Mouse (Mus musculus) ES-CJ7 (cell line): ENCODE data around the gene Tbc1d24.

Experiments
- DNase-seq: peaks from one replicate; pipeline ENCODE4 v3.0.0; 2011; ENCODE audit warnings: low read depth, low spot score

The Tbc1d24 gene

DNA sequence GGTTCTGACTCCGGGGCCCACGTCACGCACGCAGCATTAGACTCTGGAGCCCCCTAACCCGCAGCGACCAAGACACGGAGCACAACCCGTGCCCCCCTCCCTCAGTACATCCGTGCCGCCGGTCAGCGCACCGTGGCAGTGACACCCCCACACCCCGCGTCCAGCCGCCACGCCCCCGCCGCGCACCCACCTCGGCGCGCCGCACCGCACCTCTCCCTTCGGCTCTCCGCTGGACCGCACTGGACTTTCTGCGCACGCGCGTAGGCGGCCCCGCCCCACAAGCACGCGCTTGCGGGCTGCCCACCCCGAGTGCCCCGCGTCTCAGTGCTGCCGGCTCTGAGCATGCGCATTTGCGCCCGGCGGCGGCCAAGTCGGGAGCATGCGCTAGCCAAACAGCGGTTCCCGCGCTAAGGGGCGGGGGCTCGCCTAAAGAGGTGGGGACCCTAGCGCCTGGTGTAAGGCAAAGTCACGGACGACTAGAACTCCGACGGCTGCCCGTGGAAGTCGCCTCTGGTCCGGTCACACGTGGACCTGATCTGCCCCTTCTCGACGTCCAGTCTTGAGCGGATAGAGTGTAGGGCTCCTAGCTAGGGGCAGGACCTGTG lies at the start of gene Tbc1d24:
Tbc1d24 (minus strand) TSS at position 279 of the 605 bp plus-strand sequence.
- peak; percentile 95 for DNase-seq

DNA sequence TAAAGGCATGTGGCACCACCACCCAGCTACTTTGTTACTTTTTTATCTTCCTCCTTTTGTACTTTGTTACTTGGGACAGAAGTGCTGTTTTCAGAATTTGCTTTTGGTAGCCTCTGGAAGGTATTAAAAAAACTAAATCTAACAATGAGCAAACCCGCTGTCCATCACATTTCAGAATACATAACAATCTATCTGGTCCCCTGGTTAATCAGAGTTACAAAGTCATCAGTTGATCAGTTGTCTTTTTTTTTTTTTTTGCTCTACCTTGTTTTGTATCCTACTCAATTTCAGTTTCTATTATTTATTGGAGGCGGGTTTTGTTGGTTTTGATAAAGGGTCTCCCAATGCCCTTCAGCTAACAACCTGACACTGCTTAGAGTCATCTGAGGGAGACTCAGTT lies 47.0 kb upstream of the Tbc1d24 start:
- no peak for DNase-seq

DNA sequence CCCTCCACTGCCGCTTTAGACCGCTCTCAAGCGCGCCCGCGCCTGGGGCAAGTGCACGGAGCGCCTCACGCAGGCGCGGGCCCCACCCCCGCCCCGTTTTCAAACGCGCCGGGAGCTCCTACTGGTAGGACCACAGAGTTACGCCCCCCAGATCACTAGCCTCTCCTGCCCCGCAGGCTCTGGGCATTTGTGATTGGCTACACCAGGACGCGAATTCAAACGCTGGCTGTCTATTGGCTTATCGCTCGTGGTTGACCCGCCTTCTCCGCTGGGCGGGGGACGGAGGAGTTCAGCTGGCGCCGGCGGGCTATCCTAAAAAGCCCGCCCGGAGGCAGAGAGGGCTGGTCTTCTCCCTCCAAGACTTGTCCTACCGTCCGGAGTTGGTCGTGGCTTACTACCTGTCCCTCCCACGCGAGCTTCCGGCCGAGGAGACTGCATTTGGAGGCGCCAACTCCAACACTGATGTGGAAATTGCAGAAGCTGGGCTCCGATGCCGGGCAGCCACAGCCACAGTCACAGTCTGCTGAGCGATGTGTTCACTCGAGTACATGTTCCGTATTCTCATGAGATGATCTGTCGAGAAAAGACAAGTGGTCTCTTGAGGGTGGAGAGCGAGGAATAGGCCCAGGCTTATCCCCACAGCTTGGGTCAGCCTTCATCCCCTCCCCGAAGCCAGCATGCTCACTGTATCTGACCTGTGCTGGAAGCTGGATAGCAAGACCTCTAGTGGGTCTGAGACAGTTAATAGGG lies 46.1 kb upstream of the Tbc1d24 start, which contains the start of gene Ccnf:
Ccnf (minus strand) TSS at position 165 of the 750 bp plus-strand sequence.
- peak; percentile 99 for DNase-seq

DNA sequence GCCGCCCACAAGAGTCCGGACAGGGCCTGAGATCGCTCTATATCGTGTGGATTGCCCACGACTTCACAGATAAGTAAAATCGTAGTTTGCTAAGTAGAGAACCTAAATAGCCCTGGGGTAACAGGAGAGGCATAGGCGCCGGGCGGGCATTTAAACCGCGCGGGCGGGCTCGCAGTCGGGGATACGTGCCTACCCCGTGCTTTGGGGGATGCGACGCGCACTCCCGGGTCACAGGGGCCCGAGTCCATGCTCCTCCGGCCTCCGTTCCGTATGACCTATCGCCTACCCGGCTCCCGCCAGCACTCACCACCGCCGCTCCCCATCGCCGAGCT lies 45.6 kb upstream of the Tbc1d24 start:
- no peak for DNase-seq

DNA sequence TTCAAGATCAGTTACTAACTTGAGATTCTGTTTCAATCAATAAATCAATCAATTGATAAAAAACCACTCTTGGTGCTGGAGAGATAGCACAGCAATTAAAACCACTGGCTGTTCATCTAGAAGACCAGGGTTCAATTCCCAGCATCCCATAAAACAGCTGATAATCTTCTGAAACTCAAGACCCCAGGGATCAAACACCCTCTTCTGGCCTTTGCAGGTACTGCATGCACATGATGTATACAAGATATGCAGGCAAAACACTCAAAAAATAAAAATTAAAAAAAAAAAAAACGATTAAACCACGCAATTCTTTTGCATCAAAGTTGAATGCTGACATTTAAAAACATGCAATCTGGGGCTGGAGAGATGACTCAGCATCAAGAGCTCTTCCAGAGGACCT lies 43.3 kb upstream of the Tbc1d24 start:
- peak; percentile 64 for DNase-seq

DNA sequence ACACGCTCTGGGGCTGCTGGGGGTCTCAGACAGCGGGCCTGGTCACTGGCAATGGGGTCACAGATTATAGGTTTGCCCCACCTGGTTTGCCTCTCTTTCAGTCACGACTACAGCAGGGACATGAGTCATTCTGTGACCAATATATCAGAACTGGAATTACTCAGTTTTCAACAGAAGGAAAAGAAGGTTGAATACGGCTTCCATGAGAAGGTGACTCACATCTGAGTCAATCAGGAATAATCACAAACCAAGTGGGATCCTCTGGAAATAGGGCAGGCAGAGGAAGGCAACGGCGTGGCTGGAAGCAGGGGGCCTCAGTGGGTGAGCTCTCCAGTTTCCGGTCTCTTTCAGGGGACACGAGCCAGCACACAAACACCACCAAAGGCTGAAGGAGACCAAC lies 38.7 kb upstream of the Tbc1d24 start:
- DNase-seq = no peak

DNA sequence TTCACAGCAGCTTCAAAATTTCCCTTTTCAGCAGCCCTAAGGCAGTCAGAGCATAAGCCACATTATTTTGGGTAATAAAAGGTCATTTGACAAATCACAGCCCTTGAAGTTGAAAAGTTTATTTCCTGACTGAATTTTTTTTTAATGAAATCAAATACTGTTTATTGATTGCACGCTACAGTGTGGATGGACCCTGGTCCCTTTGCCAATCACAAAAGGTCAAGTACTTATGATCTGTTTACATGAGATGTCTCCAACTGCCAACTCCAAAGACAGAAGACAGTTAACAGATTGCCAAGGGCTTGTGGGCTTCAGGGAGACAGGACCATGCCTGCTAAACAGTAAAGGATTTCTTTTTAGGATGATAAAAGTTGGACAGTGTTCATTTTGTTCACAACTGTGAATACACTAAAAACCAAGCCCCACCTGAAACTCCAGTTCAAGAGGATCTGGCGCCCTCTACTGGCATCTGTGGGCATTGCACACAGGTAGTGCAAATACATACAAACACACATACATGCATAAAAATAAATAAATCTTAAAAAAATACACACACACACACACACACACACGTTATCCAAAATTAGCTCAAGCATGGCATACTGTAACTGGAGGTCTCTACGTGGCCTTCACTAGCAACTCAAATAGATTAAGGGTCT lies 38.1 kb upstream of the Tbc1d24 start:
- DNase-seq = peak; percentile 49

DNA sequence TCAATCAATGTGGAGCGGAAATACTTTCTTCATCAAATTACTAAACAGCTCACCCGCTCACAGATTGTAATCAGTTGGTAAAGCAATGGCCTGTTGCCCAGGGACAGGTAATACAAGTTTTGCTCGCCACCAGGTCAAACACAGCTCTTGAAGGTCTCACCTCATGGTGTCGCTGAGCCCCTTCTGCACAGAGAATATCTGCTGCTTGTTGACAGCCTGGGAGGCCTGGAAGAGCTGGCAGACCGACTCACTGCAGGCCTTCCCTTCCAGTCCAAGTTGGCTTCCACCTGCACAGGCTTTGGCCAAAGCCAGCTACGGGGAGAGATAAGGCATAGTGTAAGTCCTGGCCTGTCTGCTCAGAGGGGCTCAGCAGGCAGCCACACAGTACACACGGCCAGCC lies 31.6 kb upstream of the Tbc1d24 start:
- DNase-seq = no peak

DNA sequence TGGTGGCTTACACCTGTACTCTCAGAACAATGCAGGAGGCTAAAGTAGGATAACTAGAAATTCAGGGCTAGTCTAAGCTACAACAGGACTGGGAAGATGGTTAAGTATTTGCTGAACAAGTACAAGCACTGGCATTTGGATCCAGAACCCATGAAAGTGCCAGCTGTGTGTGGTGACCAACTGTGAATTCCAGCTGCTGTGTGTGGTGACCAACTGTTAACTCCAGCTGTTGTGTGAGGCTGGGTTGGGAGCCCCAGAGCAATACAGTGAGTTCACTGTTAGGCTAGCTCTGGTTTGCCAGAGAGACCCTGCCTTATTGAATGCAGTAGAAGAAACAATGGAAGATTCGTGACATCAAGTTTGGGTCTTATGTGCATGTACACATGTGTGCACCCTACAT lies 31.1 kb upstream of the Tbc1d24 start:
- DNase-seq = no peak

DNA sequence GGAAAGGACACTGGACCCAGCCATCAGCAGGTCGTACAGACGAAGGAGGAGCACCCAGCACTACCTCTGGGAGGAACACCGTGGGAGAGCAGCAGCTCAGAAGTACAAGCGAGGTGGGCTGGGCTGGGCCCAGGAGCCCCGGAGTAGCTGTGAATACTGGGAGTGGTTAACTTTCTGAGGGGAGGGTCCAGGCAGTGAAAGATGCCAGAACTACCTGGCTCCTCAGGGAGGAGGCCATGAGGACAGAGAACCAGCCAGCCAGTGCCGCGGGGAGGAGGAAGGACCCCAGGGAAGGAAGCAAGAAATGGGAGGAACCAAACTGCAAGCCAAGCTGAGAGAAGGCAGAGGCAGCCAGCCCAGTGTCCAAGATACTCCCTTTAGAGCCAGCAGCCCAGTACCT lies 22.6 kb upstream of the Tbc1d24 start:
- no peak for DNase-seq

DNA sequence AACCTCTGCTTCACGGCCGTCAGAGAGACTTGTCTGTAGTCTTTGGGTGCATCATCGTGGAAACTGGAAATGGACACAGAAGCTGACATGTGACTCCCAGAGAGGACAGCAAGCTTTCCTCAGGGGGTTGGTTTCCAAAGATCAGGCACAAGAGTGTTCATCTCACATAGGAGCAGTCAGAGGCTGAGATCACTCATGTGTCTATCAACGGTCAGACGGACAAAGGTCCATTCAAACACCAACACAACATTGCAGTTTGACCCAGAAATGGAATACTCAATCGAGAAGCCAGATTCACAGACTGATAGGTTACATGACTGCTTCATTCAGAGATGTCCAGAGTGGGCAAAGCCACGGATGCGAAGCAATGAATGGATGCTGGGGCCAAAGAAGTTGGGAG lies 21.4 kb upstream of the Tbc1d24 start:
- no peak for DNase-seq

DNA sequence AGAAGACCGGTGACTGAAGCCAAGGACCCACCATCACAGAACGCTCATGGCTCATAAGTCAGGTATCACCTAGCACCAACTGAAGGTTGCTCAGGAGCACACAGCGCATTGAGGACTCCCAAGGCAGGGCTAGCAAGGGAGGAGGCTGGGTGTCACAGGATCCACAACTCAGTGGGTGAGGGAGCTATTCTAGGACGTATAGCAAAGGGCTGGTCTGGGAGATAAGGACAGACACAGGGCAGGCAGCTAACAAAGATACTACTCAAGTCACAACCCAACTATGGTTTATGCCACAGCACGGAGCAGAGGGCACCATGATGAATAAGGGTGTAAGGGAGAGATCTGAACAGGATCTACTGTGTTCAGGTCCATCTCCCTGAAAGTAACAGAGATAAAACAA lies 20.5 kb upstream of the Tbc1d24 start:
- no peak for DNase-seq

DNA sequence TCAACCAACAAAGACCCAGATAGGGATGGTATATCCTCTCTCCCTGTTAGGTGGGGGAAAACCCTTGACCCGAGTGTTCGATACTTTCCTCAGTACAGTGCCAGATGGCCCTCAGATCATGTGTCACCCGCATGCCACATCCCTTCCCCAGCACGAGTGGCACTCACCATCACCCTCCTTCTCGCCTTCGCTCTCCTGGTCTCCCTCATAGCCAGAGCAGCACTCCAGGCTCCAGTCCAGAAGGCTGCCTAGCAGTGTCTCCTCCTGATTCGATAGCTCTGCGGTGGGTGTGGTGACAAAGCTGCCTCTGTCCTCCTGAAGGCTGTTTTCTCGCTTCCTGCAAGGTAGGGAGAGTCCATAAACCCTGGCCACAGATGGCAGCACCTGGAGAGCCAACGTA lies 19.4 kb upstream of the Tbc1d24 start:
- DNase-seq = no peak

DNA sequence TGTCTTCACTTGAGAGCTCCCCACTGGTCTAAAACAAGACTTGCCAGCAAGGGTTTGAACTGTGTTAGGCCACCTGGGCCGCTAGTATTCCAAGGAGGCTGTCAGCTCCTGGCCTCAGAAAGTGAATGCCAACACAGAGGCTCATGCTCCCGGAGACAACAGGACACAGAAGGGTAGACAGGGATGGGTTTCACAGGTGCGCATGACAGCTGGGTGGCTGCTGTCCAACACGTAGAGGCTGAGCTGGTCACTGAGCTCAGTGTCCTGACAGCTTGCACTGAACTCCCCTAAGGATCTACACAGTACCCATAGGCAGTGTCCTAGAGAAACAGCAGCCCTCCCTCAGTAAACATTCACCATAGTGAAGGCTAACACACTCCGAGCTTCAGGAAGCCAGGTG lies 18.2 kb upstream of the Tbc1d24 start:
- DNase-seq = no peak

DNA sequence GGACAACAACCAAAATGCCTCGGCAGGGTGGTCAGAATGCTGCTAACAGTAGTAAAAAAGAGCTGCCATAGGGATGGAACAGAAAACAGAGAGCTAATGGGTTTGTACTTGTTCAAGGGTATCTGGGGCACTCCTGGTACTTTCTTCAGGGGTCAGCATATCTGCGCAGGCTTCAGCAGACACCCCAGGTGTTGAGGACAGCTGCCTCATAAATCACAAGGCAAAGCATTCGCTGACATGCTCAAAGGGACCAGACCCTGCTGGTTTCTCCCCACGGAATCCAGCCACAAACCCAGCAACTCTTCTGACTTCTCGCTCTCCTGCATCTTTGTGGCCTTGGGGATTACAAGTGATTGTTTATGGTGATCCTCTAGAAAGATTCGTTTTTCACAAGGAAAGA lies 17.3 kb upstream of the Tbc1d24 start:
- no peak for DNase-seq

DNA sequence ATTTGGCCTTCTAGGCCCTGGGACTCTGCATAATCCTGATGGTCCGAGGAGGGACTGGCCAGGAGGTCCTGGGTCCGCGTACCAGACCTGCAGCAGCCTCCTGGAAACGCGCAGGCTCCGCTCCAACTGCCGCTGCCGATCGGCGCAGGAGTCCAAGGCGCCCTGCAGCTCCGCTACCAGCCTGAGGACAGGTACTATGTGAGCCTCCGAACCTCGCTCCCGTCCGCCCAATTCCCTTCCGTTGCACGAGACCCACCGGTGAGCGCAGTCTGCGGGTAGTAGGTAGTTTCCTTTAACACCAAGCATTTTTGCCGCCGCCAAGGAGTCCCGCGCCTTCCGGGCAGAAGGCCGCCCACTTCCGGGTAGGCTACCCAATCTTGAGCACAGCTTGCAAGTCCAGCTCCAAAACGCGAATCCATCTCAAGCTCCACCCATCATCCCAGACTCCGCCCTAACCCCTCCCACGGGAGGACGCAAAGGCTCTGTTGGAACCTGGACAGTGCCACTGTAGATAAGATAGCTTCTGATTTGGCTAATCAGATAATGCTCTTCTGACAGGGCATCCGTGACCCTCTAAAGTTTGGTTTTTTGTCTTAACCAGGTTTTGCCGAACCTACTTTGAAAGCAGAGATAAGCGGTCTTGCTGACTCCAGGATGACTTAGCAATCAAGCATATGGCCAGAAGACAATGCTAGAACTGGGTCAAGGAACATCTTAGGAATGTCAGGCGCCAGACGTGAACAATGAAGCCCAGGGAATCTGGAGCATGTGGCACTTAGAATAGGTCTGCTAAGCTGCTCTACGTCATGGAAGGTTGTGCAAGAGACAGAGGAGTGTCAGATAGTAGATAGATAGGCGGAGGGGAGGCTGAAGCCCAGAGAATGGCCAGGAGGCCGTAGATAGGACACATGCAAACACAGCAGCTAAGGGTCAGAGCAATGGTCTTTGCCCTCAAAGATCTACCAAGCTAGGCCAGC lies 15.4 kb upstream of the Tbc1d24 start, which contains the start of gene Tedc2:
Tedc2 (minus strand) TSS at position 417 of the 977 bp plus-strand sequence.
- DNase-seq = peak; percentile 94

DNA sequence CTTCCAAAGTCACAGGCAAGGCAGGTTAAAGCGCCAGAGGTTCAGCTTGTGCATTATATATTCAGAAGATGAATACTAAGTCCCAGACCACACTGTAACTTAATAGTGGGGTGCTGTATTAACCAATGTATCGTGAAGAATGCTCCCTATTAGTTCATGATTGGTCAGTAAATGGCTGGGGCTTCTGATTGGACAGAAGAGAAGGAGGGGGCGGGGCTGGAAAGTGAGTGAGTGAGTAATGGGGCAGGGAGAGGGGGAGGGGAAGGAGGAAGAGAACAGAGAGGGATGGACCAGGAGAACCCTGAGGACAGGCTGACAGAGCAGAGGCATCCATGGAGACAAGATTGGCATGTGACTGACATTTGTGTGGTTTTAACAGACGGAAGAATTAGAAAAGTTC lies 11.5 kb upstream of the Tbc1d24 start:
- DNase-seq = peak; percentile 77

DNA sequence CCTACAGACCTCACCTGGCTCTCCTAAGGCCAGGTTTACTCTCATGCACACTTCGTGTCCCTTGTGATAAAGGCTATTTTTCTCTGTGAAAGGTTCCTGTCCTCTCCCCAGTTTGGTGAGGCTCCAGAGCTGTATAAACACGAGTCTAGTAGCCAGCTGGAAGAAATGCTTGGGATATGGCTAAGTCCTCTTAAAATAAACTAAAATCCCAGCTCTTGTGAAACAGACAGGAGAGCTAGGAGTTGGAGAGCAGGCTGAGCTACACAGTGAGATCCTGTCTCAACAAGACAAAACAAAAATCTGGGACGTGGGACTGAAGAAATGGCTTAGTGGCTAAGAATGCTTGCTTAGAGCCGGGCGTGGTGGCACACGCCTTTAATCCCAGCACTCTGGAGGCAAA lies 7.8 kb upstream of the Tbc1d24 start:
- no peak for DNase-seq

DNA sequence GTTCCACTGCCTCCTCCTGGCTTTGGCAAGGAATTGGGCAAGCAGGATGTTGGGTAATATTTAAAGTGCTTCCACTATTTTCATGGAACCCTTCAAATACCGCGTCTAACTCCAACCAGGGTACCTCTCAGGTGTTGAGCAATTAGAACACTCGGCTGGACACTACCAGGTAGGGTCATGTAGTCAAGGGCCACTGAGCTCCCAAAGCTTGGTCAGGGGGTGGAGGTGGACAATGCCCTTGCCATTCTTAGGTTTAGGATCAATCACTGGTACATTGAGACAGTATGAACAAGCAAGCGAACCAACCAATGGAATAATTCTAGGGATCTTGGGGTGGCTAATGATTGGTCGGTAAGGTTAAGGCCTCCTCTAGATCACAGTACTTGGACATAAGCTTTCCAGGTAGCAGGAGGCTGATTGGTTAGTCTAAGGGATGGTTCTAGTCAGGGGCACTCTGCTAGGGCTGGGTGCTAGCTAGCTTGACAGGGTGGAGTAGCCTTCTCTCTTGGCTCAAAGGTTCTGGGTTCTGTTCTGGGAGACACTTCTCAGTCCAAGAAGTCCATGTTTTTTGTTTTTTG lies 7.2 kb upstream of the Tbc1d24 start:
- no peak for DNase-seq

DNA sequence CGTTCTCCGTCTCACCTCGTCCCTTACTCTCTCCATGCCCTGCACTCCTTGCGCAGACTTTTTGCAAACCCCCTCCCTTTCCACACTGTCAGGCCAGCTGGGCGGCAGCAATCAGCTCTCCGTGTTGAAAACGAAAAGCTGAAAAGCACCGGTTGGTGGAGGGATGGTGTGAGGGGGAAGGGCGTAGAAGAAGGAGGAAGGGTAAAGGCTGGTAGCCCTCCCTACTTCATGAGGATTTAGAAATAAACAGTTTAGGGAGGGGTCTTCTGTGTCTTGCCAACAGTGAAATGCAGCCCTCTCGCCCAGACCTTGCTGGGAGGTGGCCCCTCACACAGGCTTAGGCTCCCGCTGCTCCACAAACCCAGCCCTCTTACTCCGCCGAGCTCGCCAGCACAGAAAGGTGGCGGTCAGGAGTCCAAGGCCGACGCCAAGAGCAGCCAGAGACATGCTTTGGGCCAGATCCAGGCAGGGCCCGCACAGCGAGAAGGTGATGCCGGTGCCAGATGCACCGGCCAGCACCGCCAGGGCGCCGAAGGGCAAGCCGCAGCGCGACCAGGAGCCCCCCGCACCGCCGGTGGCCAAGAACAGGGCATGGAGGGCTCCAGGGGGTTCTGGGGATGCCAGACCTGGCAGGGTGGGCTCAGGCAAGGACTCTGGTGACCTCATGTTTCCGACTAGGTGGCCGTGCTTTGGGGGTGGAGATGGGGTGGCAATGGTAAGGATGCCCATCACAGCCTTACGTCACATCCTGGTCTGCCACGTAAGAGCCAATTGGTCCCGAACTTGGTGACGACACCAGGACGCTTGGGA lies 6.5 kb upstream of the Tbc1d24 start:
- DNase-seq = peak; percentile 71

DNA sequence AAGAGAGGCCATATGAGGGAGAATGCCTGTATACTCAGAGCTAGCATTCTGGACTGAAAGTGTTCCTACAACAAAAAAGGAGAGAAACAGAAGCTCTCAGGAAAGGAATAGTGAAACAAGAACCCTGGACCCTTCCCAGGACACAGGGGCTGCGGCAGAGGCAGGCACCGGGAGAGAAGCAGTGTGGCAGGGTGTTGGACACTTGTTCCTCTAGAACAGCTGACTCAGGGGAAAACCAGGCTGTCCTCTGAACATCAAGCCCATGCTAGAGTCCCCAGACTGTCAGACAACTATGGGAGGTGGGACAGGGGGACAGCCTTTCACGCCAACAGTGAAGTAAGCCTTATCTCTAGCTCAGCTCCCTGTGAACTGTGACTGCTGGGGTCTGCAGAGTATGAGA lies 5.2 kb upstream of the Tbc1d24 start:
- DNase-seq = no peak
